Mouse (Mus musculus): ENCODE data around the gene Lpo.

DNA sequence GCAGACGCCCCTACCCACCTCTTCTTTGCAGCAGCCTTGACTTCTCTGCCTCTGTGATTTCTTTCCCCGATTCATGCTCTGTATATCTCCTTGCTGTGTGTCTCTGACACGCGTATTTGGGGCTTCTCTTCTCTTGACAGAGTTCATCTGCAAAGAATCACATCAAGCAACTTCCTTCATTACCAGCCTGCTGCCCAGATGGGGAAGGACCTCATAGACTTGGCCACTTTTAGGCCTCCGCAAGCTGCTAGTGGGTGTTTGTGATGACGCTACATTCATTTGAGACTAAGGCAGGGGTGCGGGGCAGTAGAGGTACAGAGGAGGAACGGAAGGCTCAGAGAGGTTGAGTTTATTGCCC, 25.5 kb upstream of the Lpo start:
- TF ChIP-seq CTCF (IDR thresholded peaks at IDR 0.05) (no peak), EP300 (IDR thresholded peaks at IDR 0.05) (no peak)
